Mouse (Mus musculus): ENCODE measurements around the gene Robo3.

DNA sequence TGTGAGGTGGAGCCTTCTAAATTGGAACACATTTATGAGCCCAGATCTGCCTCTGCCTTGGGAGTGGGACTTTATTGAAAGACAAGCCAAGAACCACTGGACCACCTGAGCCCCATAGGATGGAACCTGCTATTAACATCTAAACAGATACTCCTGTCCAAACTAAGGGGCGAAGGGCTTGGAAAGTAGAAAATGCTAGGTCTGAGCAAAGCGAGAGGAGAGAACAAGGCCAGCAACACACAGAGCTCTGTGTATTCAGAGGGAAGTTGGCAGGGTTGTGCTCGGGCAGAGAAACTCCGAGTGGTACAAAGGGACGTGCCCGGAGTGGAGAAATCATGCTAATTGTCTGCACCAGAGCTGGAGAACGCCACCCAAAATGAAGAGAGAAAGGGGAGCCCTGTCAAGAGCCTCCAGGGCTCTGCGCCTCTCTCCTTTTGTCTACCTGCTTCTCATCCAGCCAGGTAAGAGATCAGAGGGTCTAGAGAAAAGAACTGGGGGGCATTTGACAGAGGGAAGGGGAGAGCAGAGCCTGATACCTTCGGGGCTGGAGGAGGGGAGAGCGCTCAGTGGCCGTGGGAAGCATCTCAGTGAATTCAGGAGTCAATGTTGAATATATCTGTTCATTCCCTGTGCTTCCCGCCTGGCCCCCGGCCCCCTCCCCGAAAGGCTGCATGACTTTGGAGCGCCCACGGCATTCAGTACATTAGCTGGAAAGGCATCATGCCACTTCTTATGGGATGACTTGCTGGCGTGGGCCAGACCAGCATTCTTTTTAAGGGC is 65.6 kb downstream of the Robo3 start, which contains the start of gene Hepacam:
- no peak for TF ChIP-seq POLR2A (IDR thresholded peaks at IDR 0.05; ENCODE audit: insufficient read depth, low read length)
- TF ChIP-seq CTCF (IDR thresholded peaks at IDR 0.05; ENCODE audit: low read depth, low read length), result no peak
